Mouse (Mus musculus) T-helper 2 cell (primary cell): ENCODE data around the gene Btbd35f21.

Source experiments
- in situ Hi-C: fragments of 300-600 bp; cut with MboI, MseI; formaldehyde crosslinking; loops from one replicate; pipeline ENCODE4 v1.15.1; 2025; ENCODE audit warnings: high pct_unique_total_duplicates

Gene Btbd35f21

GRCm38 (mm10) chrX:32725809-32726208 lies at the start of gene Btbd35f21:
TSS of gene Btbd35f21 (plus strand) at chrX:32726109.
- in situ Hi-C loops: loop anchor here (25.0 kb wide), 3 partner anchors 264 to 1389 kb away; partner anchors contain the start of gene Btbd35f26
